Mouse (Mus musculus): ENCODE data around the gene Impdh1.
"Not testable (repeated sequence)": the region's sequence is repeated elsewhere in the genome, so short reads cannot be mapped to it uniquely, and the experiment has no call there.

Gene Impdh1

DNA sequence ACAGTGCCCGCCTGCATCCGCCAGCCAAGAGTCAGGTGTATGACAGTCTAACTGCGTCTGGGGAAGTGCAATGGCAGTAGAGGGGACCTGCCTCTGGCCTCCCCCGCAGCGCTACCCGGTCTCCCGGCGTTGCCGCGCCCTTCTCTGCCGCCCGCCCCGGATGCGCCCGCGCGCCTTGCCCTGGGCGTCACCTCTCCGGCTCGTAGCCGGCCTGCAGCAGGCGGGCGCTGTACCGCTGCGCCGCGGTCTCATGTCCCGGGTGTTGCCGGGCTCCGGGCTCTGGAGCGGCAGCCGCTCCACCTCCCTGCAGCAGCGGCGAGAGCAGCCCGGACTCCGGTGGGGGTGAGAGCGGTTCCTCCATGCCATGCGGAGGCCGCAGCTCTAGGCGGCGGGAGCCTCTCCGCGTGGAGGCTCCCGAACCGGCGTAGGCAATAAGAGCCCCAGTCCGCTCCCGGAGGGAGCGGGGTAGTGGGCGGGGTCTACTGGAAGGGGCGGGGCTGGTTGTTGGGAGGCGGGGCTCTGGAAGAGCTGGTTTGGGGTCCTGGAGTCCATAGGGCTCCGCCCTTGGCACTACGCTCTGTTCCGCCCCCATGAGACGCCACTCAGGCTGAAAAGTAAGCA lies at the start of gene Impdh1:
TSS of gene Impdh1 (minus strand) at position 484 of the 621 bp plus-strand sequence.
- DNase-seq: peak; percentile 72

DNA sequence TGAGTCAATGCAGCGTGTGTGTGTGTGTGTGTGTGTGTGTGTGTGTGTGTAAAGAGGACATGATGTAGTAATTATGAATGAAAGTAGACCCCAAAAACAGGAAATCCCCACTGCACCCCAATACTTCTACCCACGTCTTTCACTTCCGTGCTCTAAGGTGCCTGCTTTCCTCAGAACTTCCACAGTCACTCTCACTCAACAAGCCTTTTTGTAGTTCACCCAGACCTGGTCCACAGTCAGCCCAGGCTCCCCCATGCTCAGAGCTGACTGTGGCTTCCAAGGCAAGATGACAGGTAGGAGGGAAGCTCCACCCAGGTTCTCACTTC lies 48.3 kb upstream of the Impdh1 start:
- no peak for DNase-seq

DNA sequence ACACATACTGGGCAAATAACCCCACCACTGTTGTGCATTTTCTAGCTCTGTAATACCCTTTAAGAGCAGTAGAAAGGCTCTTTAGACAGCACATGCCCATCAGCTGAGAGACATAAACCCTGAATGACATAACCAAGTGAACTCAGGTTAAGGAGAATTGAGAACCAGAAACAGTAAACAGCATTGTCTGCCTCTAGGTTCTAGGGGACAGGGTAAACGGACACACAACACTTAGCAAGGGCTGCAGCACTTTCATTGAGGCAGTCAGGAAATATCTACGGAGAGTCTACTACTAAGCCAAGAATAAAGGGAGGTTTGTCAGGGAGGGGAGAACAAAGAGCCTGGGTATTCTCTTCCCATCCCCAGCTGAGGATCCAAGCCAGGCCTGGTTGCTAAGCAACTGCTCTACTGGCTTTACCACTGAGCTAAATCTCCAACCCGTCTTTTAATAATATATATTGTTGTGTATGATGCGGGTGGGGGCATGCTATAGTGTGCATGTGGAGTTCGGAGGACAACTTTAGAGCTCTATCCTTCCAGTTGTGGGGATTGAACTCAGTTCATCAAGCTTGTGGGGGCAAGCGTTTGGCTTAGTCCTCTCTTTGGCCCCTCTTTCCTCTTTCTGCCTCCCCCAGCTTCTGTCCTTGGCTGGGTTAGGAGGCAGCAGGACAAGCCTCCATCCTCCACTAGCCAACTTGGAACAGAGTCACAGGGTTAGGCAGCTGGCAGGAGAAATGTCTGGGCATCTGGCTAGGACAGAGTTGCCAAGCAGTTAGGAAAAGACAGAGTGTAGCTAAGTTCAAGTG lies 47.7 kb upstream of the Impdh1 start:
- DNase-seq: no peak

DNA sequence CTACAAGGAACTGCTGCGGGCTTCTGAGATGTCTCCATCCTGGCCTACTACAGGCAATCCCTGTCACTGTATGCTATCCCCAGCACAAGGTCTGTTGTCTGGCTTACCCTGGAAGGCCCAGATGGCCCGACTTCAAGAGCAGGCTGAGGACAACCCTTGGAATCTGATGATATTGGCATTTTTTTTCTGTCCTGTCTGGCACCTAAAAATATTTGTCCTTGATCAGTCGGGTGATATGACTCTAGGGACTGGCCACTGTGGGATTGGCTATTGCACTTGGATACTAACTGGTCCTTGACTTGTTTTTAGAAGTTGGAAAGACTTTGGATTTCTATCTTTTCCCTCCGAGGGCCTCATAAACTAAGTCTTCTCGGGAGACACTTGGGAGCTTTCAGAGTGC lies 45.7 kb upstream of the Impdh1 start:
- DNase-seq: no peak

DNA sequence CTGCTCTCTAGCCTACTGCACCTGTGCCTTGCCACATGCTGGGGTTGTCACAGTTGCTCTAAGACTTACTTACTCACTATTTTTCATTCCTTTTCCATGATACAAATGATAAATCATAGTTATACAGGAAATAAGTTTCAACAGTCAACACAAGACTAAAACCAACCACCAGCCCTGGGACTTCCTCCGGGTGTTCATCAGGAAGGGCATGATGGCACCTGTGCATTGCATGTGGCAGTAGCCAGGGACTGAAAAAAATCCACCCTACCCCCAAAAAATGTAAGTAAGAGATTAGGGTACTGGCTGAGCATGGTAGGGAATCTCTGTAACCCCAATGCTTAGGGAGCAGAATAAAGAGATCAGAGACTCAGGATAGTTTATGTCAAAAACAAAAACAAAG lies 43.3 kb upstream of the Impdh1 start:
- DNase-seq: no peak

DNA sequence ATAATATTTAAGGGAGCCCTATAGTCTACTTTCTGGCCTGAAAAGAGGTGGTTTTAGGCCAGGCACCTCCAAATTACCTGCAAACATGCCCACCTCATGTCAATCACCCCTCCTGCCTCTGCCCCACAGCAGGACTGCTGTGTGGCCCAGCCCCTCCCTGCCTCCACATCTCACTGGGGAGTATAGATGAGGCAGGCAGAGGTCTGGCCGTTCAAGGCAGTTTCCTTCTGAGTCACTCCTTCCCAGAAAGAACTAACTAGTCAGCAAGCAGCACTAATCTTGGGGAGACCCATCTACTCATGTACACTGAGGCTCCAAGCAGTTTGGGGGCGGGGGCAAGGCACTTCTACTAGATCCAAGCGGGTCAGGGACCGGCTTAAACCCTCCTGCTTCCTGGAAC lies 30.9 kb upstream of the Impdh1 start:
- no peak for DNase-seq

DNA sequence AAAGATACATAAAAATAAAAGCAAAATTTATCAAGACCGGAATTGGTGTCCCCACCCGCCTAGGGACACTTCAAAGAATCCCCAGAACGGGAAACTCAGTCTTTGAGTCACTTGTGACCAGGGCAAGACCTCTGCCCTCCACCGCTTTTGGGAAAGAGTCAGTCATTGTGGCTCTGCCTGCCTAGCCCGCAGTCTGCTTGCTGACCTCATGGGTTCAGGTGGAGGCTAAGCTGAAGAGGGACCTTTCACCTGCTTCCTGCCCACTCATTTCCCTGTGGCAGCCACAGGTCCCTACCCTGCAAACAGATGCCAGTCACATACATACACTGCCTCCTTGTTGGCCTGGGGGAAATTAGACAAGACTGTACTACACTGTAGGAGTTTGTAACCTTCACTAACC lies 30.4 kb upstream of the Impdh1 start:
- DNase-seq: no peak

DNA sequence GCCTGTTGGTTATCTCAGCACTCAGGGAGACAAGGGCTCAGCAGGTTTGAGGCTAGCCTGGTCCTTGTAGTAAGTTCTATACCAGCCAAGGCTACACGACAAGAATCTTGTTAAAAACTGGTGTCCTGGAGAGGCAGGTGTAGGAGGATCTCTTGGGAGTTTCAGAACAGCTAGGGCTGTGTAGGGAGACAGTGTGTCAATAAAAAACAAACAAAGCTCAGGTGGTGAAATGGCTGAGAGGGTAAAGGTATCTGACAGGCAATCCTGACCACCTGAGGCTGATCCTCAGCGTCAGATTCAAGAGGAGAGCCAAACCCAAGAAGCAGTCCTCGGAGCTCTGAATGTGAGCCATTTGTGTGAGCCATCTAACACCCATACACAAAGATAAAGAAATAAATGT lies 30.0 kb upstream of the Impdh1 start:
- DNase-seq: no peak

DNA sequence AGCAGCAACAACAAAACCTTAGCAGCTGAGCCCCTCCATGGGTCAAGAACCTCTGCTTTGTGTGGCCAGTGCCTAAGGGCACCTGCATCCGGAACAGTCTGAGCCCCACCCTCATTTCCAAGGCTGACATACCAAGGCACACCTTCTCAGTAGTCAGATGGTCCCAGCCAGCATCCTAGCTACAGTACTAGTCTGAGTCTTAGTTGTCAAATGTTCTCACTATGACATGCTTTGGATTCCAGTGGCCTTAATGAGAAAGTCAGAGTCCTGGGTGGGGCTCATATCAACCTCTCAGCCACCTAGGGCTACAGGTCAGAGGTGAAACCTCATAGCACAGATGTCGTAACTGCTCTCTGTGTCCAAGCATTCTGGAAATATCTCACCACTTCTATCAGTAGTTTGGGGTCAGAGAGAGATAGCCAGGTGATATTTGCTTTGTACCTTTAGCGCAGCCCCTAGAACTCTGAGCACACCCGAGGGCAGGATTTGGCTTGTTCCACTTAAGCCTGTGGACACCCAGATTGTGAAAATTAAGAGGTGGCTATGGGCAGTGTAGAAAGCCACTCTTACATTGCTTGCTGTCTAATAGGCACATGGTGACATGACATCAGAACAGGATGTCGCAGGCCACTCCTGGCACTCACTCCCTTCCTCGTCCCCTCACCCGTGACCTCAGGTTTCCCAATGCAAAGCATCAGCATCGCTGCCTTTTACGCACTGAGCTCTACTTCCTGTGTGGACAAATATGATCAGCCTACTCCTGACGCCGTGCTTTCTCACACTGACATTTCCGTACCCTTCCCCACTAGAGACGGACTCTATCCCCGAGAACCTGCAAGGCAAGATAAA lies 29.3 kb upstream of the Impdh1 start:
- no peak for DNase-seq

DNA sequence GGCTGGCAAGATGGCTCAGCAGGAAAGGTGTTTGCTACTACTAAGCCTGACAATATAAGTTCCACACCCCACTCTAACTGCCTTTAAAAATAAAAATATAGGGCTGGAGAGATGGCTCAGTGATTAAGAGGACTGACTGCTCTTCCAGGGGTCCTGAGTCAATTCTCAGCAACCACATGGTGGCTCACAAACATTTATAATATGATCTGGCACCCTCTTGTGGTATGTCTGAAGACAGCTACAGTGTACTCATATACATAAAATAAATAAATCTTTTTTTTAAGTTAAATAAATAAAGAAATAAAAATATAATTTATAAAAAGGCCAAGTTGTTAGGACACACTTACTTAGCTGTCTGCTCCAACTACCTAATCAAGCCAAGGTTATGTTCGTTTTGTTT lies 26.1 kb upstream of the Impdh1 start:
- DNase-seq: no peak

DNA sequence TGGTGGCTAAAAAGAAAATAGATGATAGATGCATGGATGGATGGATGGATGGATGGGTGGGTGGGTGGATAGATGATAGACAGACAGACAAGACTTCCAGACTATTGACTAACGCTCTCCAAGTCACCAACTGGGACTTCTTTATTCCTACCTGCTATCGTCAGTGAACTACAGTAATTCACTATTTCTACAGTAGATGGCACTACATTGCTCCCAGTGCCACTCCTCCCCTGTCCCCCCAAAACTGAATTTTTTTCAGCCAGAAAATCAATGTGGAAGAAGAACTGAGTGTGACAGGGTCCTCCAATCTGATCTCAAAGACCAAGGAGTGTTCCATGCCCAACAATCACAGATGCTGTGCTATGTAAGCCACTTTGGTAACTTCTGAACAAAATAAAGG lies 25.5 kb upstream of the Impdh1 start:
- DNase-seq: peak; percentile 14

DNA sequence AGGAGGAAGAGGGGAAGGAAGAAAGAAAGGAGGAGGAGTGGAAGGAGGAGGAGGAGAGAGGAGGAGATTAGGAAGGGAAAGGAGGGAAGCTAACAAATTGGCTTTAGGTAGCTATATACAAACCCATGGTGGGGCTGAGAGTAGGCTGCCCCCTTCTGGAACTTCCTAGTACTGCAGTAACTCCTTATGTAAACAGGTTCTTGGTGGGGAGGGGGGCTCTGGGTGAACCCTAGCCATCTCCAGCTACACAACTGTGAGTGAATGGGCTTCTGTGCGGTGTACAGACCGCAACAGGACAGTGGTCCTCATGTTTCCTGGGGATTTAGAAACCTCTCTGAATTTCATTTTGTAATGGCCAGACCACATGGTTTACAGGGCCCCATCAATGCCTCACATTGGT lies 24.6 kb upstream of the Impdh1 start:
- peak; percentile 64 for DNase-seq

DNA sequence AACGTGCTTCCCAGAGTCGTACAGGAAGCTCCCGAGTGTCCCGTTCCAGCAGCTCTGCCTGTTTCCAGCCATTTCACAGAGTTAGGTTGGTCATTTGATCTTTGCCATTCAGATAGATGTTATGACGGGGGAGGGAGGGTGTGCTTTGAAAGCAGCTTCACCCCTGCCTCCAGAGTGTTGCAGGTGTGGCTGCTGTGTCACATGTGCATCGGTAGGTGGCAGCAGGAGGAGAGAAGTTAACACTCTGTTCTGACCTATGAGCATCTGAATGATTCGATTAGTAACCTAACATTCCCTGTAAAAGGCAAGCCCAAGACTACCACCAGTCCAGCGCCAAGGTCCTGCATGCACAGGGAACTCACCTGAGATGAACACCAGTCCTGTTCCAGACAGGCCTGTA lies 18.1 kb upstream of the Impdh1 start:
- no peak for DNase-seq

DNA sequence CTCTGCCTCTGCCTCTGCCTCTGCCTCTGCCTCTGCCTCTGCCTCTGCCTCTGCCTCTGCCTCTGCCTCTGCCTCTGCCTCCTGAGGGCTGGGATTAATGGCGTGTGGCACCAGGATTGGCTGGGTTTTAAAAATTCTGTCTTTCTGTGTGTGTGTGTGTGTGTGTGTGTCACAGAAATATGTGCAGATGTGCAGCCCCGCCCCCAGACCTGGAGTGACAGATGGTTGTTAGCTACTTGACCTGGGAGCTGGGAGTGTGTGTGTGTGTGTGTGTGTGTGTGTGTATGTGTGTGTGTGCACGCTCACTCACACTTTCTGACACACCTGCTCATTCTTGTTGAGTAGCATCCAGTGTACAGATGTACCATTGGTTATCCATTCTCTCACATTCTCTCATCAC lies 17.5 kb upstream of the Impdh1 start:
- DNase-seq: no peak

DNA sequence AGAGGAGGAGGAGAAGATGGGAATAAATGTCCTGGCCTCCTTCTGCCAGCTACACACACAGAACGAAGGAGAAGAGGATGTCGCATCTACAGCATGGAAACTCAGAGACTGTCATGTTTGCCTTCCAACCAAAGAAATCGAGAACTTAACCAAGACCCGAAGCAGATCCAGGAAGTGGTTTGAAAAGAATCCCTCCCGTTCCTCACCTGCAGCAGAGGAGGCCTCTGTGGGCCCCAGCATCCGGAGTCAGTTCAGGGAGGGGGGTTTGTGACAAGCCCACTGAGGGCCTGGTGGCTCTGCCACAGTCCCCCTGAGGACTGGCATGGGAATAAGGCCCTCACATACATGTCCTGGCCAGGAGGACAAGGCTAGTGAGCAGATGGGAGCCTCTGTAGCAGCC lies 16.2 kb upstream of the Impdh1 start:
- no peak for DNase-seq

DNA sequence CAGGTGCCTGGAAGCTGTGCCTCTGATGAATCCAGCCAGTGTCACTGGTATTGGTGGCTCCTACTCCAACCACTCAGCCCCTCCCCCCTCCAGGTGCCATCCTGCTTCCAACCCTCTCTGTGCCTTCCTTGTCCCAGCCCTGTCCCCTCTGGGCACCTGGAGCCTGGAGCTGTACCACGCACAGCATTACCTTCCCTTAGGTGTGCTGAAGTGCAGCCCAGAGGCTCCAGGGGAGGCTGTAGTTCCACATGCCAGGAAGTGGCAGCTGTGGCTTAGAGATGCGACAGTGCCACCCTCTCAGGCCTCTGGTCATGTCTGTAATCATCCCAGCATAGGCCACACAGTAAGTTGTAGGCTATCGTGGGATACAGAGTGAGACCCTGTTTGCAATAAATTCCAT lies 15.6 kb upstream of the Impdh1 start:
- no peak for DNase-seq

DNA sequence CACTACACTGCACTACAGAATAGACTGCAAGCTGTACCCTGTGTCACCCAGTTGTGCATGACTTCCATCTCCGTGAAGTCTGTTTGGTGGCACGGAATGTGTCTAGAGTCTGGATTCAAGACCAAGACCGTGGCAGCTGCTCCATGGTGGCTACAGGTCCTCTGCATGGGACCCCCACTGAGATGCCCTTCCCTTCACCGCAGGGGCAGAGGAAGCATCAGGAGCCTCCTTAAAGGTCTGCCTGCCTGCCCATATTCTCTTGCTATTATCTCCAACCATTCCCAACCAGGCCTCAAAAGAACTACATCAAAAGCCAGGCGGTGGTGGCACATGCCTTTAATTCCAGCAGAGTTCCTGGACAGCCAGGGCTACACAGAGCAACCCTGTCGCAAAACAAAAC lies 14.2 kb upstream of the Impdh1 start:
- DNase-seq: no peak

DNA sequence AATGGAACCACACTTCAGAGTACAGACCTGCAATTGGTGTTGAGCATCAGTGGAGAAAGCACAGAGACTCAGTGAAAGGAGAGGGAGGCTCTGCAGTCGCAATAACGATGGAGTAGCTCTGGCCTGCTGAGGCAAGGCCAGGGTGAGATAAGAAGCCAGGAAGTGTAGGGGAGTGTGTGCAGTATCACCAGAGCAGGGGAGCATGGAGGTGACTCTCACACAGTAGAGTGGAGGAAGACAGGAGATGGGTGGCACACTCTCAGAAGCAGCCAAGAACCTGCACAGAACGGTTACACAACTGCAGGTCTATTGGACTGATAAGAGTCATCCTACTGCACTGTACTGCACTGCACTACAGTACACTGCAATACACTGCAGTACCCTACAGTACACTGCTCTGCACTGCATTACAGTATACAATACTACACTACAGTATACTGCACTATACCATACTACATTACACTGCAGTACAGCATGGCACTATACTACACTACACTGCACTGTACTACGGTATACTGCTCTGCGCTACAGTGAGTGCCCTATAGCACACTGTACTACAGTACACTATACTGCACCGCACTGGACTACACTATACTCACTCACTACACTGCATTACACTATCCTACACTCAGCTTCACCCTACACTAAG lies 13.2 kb upstream of the Impdh1 start:
- no peak for DNase-seq

DNA sequence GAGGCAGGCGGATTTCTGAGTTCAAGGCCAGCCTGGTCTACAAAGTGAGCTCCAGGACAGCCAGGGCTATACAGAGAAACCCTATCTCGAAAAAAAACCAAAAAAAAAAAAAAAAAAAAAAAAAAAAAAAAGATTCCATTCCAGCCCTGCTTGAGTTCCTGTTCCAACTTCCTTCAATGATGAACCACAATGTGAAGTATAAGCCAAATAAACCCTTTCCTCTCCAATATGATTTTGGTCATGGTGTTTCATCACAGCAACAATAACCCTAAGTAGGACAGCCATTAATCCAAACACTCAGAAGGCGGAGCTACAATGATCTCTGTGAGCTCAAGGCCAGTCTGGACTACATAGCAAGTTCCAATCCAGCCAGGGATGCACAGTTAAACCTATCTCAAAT lies 1.6 kb upstream of the Impdh1 start:
- not testable (repeated sequence) for DNase-seq

DNA sequence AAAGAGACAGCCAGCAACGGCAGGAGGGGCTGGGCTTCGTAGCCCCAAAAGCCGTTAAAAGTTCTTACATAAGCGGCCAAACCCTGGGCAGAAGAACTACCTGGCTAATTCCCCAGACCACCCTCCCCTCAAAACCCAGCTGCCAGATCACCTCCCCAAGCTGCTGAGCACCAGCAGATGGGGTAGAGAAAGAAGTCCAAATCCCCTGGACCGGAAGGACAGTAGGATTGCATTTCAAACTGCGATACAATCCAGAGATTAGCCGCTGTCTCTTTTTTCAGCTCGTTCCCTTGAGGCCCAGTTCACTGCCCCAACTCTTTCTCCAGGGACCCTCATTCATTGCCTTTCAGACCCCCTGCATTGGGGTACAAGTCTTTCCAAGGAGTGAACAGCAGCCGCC lies 983 bp downstream of the Impdh1 start:
- no peak for DNase-seq

DNA sequence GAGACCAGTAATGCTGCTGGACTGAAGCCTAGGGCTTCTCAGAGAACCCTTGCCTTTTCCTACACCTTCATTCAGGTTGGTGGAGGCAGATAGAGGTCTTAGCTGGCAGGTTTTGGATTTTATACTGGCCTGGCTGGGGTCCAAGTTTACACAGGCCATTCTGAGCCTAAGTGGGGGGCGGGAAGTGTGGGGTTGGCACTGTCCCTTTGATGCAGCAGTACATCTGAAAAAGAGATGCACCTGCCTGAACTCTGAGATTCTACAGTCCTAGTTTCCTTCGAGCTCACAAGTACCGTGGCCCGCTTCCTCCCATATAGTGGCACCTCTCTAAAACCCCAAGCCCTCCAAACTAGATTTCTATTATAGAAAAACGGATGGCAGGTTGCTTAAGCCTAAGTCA lies 1.4 kb downstream of the Impdh1 start:
- DNase-seq: no peak

DNA sequence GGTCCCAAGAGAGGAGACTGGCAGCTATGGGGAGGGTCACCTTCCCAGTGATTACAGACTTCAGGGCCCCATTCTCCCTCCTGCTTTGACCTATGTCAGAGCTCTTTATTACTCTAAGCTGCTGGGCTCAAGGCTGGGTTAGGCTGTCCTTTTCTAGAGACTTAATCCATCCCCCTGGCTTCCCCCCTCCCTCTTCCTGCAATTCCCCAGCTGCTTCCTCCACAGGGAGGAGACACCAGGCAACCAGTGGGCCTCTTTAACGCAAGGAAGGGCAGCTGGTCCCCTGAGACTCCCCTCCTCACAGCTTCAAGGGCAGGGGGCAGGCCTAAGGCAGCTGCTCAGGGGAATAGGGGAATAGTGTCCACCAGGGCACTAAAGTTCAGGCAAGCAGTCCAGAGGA lies 1.9 kb downstream of the Impdh1 start:
- peak; percentile 36 for DNase-seq

DNA sequence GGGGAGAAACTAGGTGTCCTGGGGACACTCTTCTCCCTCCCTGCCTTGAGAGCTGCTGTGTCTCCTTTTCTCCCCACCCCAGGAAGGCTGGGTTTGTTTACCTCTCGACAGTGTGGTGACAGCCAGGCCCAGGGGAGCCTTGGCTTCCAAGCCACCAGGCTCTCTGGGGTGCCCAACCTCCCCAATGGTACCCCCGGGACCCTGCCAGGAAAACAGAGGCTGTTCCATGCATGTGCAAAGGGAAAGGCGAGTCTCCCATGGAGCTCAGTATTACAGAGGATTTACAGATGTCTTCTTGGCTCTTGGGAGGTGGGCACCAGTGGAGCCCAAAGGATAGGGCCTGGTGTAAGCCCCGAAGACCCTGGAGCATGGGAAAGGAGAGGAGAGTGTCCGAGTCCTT lies 2.7 kb downstream of the Impdh1 start:
- no peak for DNase-seq

Measured in kidney, adult 9 months (tissue).